Mouse (Mus musculus) bone marrow macrophage, adult 2 months (primary cell): ENCODE results near the gene Sept6. TPM values are rescaled to one million over a fixed set of nuclear protein-coding genes. Genes with fewer than 3 reads are reported as not detected.
"Not testable (repeated sequence)": the region's sequence is repeated elsewhere in the genome, so short reads cannot be mapped to it uniquely, and the experiment has no call there.

Experiments used
- H3K27ac ChIP-seq: 2 replicates; pipeline ENCODE4 v1.5.1; 2012; ENCODE audit warnings: low read depth, low read length; ENCODE audit not compliant: insufficient read depth
- H3K4me1 ChIP-seq: 2 replicates; pipeline ENCODE4 v1.6.1; 2012; ENCODE audit warnings: low read length; ENCODE audit not compliant: control insufficient read depth, insufficient read depth
- H3K4me3 ChIP-seq: 2 replicates; pipeline ENCODE4 v1.5.1; 2012; ENCODE audit warnings: mild to moderate bottlenecking, low read length, moderate library complexity; ENCODE audit not compliant: insufficient read depth
- CTCF ChIP-seq: IDR thresholded peaks from 2 replicates; pipeline ENCODE4 v1.5.1; 2012; ENCODE audit warnings: low read depth, mild to moderate bottlenecking, low read length, moderate library complexity
- POLR2A ChIP-seq: IDR thresholded peaks from 2 replicates; pipeline ENCODE4 v1.6.1; 2012; ENCODE audit warnings: mild to moderate bottlenecking, low read depth, low read length, borderline replicate concordance
- polyA plus RNA-seq: library from polyadenylated mRNA; stranded (reverse); fragments of >200 nt; gene quantifications from 2 replicates; pipeline ENCODE4 v1.2.4, GENCODE M21; 2012; ENCODE audit not compliant: missing spikeins, insufficient read depth, insufficient read length

Gene Sept6
- polyA plus RNA-seq, 1 experiment = 10.5 TPM

- H3K4me1 ChIP-seq = peaks cover 11% of the 10 kb centered on the region
- TF ChIP-seq CTCF (no peak), POLR2A (no peak)
- H3K27ac ChIP-seq = no peak overlapping the region
- no peak overlapping the region for H3K4me3 ChIP-seq
Observed at GRCm38 (mm10) chrX:36911343-36911742, 80.3 kb downstream of the Sept6 start.

GRCm38 (mm10) chrX:36906539-36906938 lies 85.1 kb downstream of the Sept6 start:
- TF ChIP-seq POLR2A = no peak
- no peak for TF ChIP-seq CTCF
- Histone ChIP-seq H3K4me1 (peaks cover 11% of the 10 kb centered on the region), H3K27ac (no peak overlapping the region), H3K4me3 (no peak overlapping the region)

- Histone ChIP-seq H3K4me3 (peak overlapping the region; percentile 76), H3K27ac (peak overlapping the region; percentile 55), H3K4me1 (peaks cover 11% of the 10 kb centered on the region)
- TF ChIP-seq POLR2A = no peak
- TF ChIP-seq CTCF = no peak
Observed at GRCm38 (mm10) chrX:36903115-36903768, 88.4 kb downstream of the Sept6 start.

- H3K4me1 ChIP-seq = peaks cover 4% of the 10 kb centered on the region
- H3K4me3 ChIP-seq = peak within 1 kb of the TSS; percentile 76
- H3K27ac ChIP-seq = peak within 1 kb of the TSS; percentile 55
- TF ChIP-seq POLR2A (no peak), CTCF (no peak)
Observed at GRCm38 (mm10) chrX:36902321-36903114, 89.1 kb downstream of the Sept6 start, which contains the start of gene Nkrf. Gene Nkrf (minus strand): TSS chrX:36902899.

GRCm38 (mm10) chrX:36901655-36902054 lies 89.9 kb downstream of the Sept6 start:
- Histone ChIP-seq H3K4me1 (no peaks in the 10 kb centered on the region), H3K27ac (no peak overlapping the region), H3K4me3 (peak overlapping the region; percentile 76)
- no peak for TF ChIP-seq POLR2A
- no peak for TF ChIP-seq CTCF

GRCm38 (mm10) chrX:36898931-36899330 lies 92.7 kb downstream of the Sept6 start:
- H3K4me3 ChIP-seq, H3K4me1 ChIP-seq, H3K27ac ChIP-seq: not testable (repeated sequence)

GRCm38 (mm10) chrX:36884719-36885118 lies 106.9 kb downstream of the Sept6 start:
- no peak overlapping the region for H3K4me3 ChIP-seq
- no peak for TF ChIP-seq CTCF
- TF ChIP-seq POLR2A = no peak
- no peaks in the 10 kb centered on the region for H3K4me1 ChIP-seq
- H3K27ac ChIP-seq = no peak overlapping the region

- peak overlapping the region; percentile 21 for H3K27ac ChIP-seq
- H3K4me1 ChIP-seq = peaks cover 6% of the 10 kb centered on the region; the same call in 1 of the 2 replicates
- no peak for TF ChIP-seq CTCF
- TF ChIP-seq POLR2A = no peak
- peak overlapping the region; percentile 76 for H3K4me3 ChIP-seq
Observed at GRCm38 (mm10) chrX:36874704-36875128, 116.9 kb downstream of the Sept6 start.

GRCm38 (mm10) chrX:36874178-36874696 lies 117.4 kb downstream of the Sept6 start:
- TF ChIP-seq POLR2A (no peak), CTCF (no peak)
- peak overlapping the region; percentile 76 for H3K4me3 ChIP-seq
- H3K27ac ChIP-seq = peak overlapping the region; percentile 21
- peaks cover 6% of the 10 kb centered on the region; the same call in 1 of the 2 replicates for H3K4me1 ChIP-seq

GRCm38 (mm10) chrX:36873765-36874164 lies 117.8 kb downstream of the Sept6 start, which contains the start of the genes Ube2a and C330007P06Rik:
Gene Ube2a (plus strand): TSS chrX:36873900.
Gene C330007P06Rik (minus strand): TSS chrX:36874111.
- H3K4me3 ChIP-seq = peak within 1 kb of the TSS; percentile 76
- peaks cover 6% of the 10 kb centered on the region; the same call in 1 of the 2 replicates for H3K4me1 ChIP-seq
- TF ChIP-seq POLR2A = no peak
- TF ChIP-seq CTCF = no peak
- H3K27ac ChIP-seq = peak within 1 kb of the TSS; percentile 21
